Mouse (Mus musculus): ENCODE measurements around the gene Gm42420. TPM values are rescaled to one million over a fixed set of nuclear protein-coding genes. Genes with fewer than 3 reads are reported as not detected.

Gene Gm42420
- polyA plus RNA-seq, 1 experiment from 2014 or later: 1.9 TPM

DNA sequence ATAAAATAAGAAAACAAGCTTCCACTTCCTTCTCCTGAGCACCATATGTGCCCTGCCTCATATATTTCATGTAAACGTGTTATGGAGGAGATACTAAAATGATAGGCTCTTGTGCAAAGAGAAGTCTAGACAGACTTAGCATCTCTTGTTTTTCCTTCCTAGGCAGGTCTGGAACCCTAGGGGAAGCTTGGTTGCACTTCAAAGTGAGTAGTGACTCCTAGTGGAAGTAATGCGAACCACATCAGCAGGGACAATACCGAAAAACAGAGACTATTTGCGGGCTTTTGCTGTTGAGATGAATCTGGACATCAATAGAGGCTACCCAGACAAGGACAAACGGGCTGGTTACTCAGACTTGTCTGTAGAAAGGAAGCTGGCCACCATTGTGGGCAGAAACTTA, 18.0 kb upstream of the Gm42420 start:
- DNase-seq (ENCODE audit: low spot score): peak; percentile 70
- H3K4me3 ChIP-seq (replicated peaks; ENCODE audit: low read length): no peak overlapping the region
- H3K36me3 ChIP-seq (replicated peaks; ENCODE audit: control insufficient read depth, insufficient read depth): no peaks in the 10 kb centered on the region
- H3K9ac ChIP-seq: no peak overlapping the region
- H3K4me1 ChIP-seq (replicated peaks; ENCODE audit: control insufficient read depth, insufficient read depth, low read length): no peaks in the 10 kb centered on the region
- no peaks in the 10 kb centered on the region for H3K9me3 ChIP-seq (ENCODE audit: control insufficient read depth, low read length)
- H3K27me3 ChIP-seq (ENCODE audit: control insufficient read depth, insufficient read depth, low read length): no peaks in the 10 kb centered on the region
- no peak overlapping the region for H3K4me2 ChIP-seq (replicated peaks)
- no peak overlapping the region for H3K27ac ChIP-seq
- no peak for ATAC-seq (ENCODE audit: low FRiP score)
- 14% methylated on average over 5 of the region's 5 CpGs for WGBS

DNA sequence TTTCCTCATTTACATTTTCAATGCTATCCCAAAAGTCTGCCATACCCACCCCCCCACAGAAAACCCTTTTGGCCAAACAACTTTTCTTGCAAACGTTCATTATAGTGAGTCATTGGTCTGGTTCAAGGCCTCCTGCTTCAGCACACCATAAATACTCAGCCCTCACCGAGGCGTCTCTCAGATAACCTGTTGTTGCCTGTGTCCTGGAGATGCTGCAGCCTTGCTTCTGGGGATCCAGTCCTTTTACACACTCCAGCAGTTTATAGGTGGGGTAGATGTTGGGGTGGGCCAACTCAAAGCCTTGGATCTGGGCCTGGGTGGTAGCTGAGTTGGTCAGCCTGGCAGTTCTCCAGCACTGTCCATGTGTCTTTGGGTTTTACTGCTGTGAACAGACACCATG, 15.1 kb upstream of the Gm42420 start:
- Histone ChIP-seq H3K27ac (no peak overlapping the region), H3K27me3 (ENCODE audit: control insufficient read depth, insufficient read depth, low read length) (no peaks in the 10 kb centered on the region), H3K9me3 (ENCODE audit: control insufficient read depth, low read length) (no peaks in the 10 kb centered on the region), H3K9ac (no peak overlapping the region), H3K4me1 (replicated peaks; ENCODE audit: control insufficient read depth, insufficient read depth, low read length) (peaks cover 11% of the 10 kb centered on the region), H3K36me3 (replicated peaks; ENCODE audit: control insufficient read depth, insufficient read depth) (no peaks in the 10 kb centered on the region), H3K4me2 (replicated peaks) (no peak overlapping the region), H3K4me3 (replicated peaks; ENCODE audit: low read length) (no peak overlapping the region)
- ATAC-seq (ENCODE audit: low FRiP score) (no peak), DNase-seq (ENCODE audit: low spot score) (no peak)
- 81% methylated on average over 3 of the region's 3 CpGs for WGBS

DNA sequence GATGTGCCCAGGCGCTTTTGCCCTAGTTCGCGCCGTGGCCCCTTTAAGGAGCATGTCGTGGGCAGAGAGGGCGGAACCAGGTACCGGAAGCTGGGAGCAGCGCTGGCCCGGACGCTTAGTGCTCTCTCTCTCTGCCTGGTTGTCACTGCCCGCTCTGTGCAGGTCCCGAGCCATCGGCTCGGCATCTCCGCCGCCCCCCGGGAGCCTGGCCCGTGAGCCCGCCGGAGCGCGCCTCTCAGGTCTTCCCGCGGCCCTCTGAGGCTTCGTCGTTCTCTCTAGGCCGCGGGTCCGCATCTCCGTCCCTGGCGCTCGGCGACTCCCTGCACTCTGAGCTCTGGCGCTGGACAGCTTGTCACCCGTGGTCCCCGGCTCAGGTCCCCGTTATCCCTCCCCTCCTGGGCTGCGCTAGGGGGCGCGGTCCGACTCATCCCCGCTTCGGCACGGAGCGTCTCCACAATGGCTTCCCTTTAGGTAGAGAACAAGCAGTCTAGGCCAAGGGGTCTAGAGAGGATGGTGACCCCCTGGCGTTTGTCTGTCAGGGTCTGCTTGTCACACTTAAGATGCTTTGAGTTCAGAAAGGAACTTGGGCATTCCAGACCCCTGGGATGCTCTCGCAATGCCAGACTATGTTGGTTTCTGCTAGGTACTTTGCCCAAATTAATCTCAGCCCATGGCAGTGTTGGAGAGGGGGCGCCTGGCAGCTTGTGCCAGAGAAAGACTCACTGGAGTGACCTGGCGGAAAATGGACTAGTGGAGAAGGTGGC, 11.6 kb upstream of the Gm42420 start, which contains the start of gene Adck2:
Gene Adck2, plus strand, starts transcription at position 83 of the 764 bp plus-strand sequence.
- peaks cover 11% of the 10 kb centered on the region for H3K36me3 ChIP-seq (replicated peaks; ENCODE audit: control insufficient read depth, insufficient read depth)
- DNase-seq (ENCODE audit: low spot score): peak; percentile 82
- H3K27me3 ChIP-seq (ENCODE audit: control insufficient read depth, insufficient read depth, low read length): no peaks in the 10 kb centered on the region
- peak within 1 kb of the TSS; percentile 80 for H3K4me3 ChIP-seq (replicated peaks; ENCODE audit: low read length)
- H3K4me2 ChIP-seq (replicated peaks): peak within 1 kb of the TSS; percentile 80
- H3K4me1 ChIP-seq (replicated peaks; ENCODE audit: control insufficient read depth, insufficient read depth, low read length): peaks cover 11% of the 10 kb centered on the region
- under 1% methylated on average over 49 of the region's 49 CpGs for WGBS
- peak; percentile 95 for ATAC-seq (ENCODE audit: low FRiP score)
- peak within 1 kb of the TSS; percentile 96 for H3K27ac ChIP-seq
- H3K9me3 ChIP-seq (ENCODE audit: control insufficient read depth, low read length): no peaks in the 10 kb centered on the region
- peak within 1 kb of the TSS; percentile 91 for H3K9ac ChIP-seq

DNA sequence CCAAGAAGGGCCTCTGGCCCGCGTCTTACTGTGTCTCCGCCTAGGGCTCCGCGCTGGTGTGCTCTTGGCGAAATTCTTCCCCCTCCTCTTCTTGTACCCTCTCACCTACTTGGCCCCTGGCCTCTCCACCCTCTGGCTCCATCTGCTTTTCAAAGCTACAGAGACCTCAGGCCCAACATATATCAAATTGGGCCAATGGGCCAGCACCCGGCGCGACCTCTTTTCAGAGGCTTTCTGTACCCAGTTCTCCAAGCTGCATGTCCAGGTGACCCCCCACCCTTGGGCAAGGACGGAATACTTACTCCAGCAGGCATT, 11.0 kb upstream of the Gm42420 start:
- WGBS: 21% methylated on average over 10 of the region's 10 CpGs
- ATAC-seq (ENCODE audit: low FRiP score) (peak; percentile 35), DNase-seq (ENCODE audit: low spot score) (no peak)
- Histone ChIP-seq H3K9ac (peak overlapping the region; percentile 91), H3K4me2 (replicated peaks) (peak overlapping the region; percentile 80), H3K27ac (peak overlapping the region; percentile 96), H3K36me3 (replicated peaks; ENCODE audit: control insufficient read depth, insufficient read depth) (peaks cover 16% of the 10 kb centered on the region), H3K27me3 (ENCODE audit: control insufficient read depth, insufficient read depth, low read length) (no peaks in the 10 kb centered on the region), H3K4me1 (replicated peaks; ENCODE audit: control insufficient read depth, insufficient read depth, low read length) (peaks cover 11% of the 10 kb centered on the region), H3K9me3 (ENCODE audit: control insufficient read depth, low read length) (no peaks in the 10 kb centered on the region), H3K4me3 (replicated peaks; ENCODE audit: low read length) (peak overlapping the region; percentile 80)

DNA sequence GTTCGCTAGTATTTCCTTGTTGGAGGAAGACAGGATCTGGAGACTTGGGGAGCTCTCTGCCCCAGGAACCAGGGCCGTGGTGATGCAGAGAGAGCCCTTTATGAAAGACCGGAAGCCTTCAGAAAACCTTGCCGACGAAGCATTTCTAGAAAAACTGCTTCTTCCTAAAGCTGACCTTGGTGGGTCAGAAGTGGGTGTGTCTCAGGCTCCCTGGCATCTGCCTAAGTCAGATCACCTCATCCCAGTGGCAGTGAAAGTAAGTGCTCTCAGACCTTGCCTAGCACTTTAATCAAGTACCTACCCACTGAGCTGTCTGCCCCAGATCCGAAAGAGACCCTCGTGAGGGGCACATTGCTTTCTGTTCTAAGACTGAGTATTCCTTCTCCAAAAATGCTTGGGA, 10.6 kb upstream of the Gm42420 start:
- WGBS: 74% methylated on average over 7 of the region's 7 CpGs
- H3K27ac ChIP-seq: peak overlapping the region; percentile 96
- H3K27me3 ChIP-seq (ENCODE audit: control insufficient read depth, insufficient read depth, low read length): no peaks in the 10 kb centered on the region
- peak overlapping the region; percentile 91 for H3K9ac ChIP-seq
- H3K36me3 ChIP-seq (replicated peaks; ENCODE audit: control insufficient read depth, insufficient read depth): peaks cover 21% of the 10 kb centered on the region
- H3K4me3 ChIP-seq (replicated peaks; ENCODE audit: low read length): peak overlapping the region; percentile 80
- no peaks in the 10 kb centered on the region for H3K9me3 ChIP-seq (ENCODE audit: control insufficient read depth, low read length)
- DNase-seq (ENCODE audit: low spot score) (no peak), ATAC-seq (ENCODE audit: low FRiP score) (no peak)
- peaks cover 11% of the 10 kb centered on the region for H3K4me1 ChIP-seq (replicated peaks; ENCODE audit: control insufficient read depth, insufficient read depth, low read length)
- H3K4me2 ChIP-seq (replicated peaks): peak overlapping the region; percentile 80

DNA sequence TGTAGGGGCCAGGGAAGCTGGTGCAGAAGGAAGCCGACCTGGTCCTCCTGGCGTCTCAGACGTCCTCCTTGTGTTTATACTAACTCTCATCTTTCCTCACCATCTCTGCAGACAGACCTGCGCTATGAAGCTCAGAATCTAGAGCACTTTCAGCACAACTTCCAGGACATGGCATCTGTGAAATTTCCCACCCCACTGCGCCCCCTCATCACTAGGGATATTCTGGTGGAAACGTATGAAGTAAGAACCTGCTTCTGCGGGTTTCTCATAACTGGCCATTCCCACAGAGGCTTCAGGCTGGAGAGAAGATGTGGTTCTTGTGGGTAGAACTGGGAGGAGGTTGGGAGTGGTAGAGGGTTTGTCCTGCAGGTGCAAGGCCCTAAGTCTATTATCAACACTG, 6.0 kb upstream of the Gm42420 start:
- H3K27ac ChIP-seq: no peak overlapping the region
- H3K9ac ChIP-seq: no peak overlapping the region
- peaks cover 7% of the 10 kb centered on the region for H3K4me1 ChIP-seq (replicated peaks; ENCODE audit: control insufficient read depth, insufficient read depth, low read length)
- H3K4me2 ChIP-seq (replicated peaks): no peak overlapping the region
- 92% methylated on average over 7 of the region's 7 CpGs for WGBS
- peaks cover 62% of the 10 kb centered on the region for H3K36me3 ChIP-seq (replicated peaks; ENCODE audit: control insufficient read depth, insufficient read depth)
- H3K27me3 ChIP-seq (ENCODE audit: control insufficient read depth, insufficient read depth, low read length): no peaks in the 10 kb centered on the region
- no peak overlapping the region for H3K4me3 ChIP-seq (replicated peaks; ENCODE audit: low read length)
- H3K9me3 ChIP-seq (ENCODE audit: control insufficient read depth, low read length): no peaks in the 10 kb centered on the region
- ATAC-seq (ENCODE audit: low FRiP score) (no peak), DNase-seq (ENCODE audit: low spot score) (no peak)

DNA sequence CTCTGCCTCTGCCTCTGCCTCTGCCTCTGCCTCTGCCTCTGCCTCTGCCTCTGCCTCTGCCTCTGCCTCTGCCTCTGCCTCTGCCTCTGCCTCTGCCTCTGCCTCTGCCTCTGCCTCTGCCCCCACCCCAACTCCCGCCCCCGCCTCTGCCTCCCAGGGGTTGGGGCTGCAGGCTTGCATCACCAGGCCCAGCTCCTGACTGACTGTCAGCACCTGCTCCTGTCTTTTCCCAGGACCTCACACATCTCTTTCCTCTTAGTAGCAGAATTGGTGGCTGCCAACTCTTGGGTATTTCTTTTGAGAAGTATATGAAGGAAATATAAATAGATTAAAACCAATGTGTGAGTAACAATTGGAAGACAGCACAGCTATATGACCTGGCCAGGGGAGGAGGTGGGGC, 5.0 kb upstream of the Gm42420 start:
- ATAC-seq (ENCODE audit: low FRiP score) (no peak), DNase-seq (ENCODE audit: low spot score) (no peak)
- no peak overlapping the region for H3K4me3 ChIP-seq (replicated peaks; ENCODE audit: low read length)
- no peak overlapping the region for H3K9ac ChIP-seq
- H3K4me2 ChIP-seq (replicated peaks): no peak overlapping the region
- no peak overlapping the region for H3K27ac ChIP-seq
- 85% methylated on average over 2 of the region's 2 CpGs for WGBS
- H3K4me1 ChIP-seq (replicated peaks; ENCODE audit: control insufficient read depth, insufficient read depth, low read length): no peaks in the 10 kb centered on the region
- no peaks in the 10 kb centered on the region for H3K27me3 ChIP-seq (ENCODE audit: control insufficient read depth, insufficient read depth, low read length)
- no peaks in the 10 kb centered on the region for H3K9me3 ChIP-seq (ENCODE audit: control insufficient read depth, low read length)
- peaks cover 71% of the 10 kb centered on the region for H3K36me3 ChIP-seq (replicated peaks; ENCODE audit: control insufficient read depth, insufficient read depth)

DNA sequence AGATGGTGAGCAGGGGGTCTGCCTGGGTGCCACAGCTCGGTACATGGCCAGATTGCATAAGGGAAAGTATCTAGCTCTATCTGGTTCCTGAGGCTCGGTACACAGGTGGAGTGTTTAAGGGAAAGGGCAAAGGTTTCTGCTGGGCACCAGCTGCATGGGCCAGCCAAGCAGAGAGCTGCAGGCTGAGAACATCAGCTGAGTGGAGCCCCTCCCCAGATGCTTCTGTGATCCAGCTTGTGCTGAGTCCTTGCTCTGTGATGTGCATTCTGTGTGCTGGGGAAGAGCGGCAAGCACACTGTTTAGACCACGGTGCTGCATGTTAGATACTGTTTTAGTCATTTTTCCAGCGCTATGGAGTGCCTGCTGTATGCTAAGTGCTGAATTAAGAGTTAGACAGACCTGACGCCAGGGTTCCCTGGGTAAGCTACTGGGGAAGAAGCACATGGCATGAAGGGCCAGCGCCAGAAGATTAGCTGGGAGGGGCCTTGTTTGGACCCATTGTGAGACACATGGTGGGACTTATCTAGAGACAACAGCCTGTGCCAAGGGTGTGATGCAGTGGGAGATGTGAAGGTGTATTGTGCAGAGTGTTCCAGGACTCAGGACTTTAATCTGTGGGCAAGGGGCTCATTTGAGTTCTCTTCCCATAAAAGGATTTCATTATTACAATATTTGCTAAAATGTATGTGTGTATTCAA, 4.3 kb upstream of the Gm42420 start:
- peaks cover 78% of the 10 kb centered on the region for H3K36me3 ChIP-seq (replicated peaks; ENCODE audit: control insufficient read depth, insufficient read depth)
- WGBS: 81% methylated on average over 7 of the region's 7 CpGs
- no peaks in the 10 kb centered on the region for H3K4me1 ChIP-seq (replicated peaks; ENCODE audit: control insufficient read depth, insufficient read depth, low read length)
- H3K4me2 ChIP-seq (replicated peaks): no peak overlapping the region
- H3K9ac ChIP-seq: no peak overlapping the region
- ATAC-seq (ENCODE audit: low FRiP score): no peak
- no peaks in the 10 kb centered on the region for H3K9me3 ChIP-seq (ENCODE audit: control insufficient read depth, low read length)
- H3K27me3 ChIP-seq (ENCODE audit: control insufficient read depth, insufficient read depth, low read length): no peaks in the 10 kb centered on the region
- no peak for DNase-seq (ENCODE audit: low spot score)
- H3K27ac ChIP-seq: no peak overlapping the region
- no peak overlapping the region for H3K4me3 ChIP-seq (replicated peaks; ENCODE audit: low read length)

DNA sequence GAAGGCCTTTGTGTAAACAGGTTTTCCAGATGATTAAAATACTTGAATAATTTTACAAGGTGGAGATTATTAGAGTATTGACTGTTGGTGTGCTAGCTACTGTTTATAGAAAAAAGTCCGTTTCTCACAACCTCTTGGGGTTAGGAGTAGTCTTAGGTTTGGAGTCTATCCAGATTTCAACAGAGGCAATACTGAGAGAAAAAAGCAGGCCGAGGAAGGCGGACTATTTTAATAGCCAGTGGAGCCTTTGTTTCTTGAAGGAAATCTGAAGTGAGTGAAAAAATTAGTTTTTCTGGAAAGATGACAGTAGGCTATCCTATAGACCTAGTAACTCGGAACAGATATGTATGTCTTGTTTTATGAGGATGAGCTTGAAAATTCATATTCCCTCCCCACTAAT, 5.9 kb downstream of the Gm42420 start:
- DNase-seq (ENCODE audit: low spot score) (no peak), ATAC-seq (ENCODE audit: low FRiP score) (no peak)
- Histone ChIP-seq H3K4me3 (replicated peaks; ENCODE audit: low read length) (no peak overlapping the region), H3K27me3 (ENCODE audit: control insufficient read depth, insufficient read depth, low read length) (no peaks in the 10 kb centered on the region), H3K27ac (no peak overlapping the region), H3K9me3 (ENCODE audit: control insufficient read depth, low read length) (no peaks in the 10 kb centered on the region), H3K4me1 (replicated peaks; ENCODE audit: control insufficient read depth, insufficient read depth, low read length) (peaks cover 16% of the 10 kb centered on the region), H3K4me2 (replicated peaks) (no peak overlapping the region), H3K36me3 (replicated peaks; ENCODE audit: control insufficient read depth, insufficient read depth) (peaks cover 37% of the 10 kb centered on the region), H3K9ac (no peak overlapping the region)
- WGBS: 93% methylated on average over 4 of the region's 4 CpGs
